9 mouse cellular contexts compared by ENCODE assay signal in genomic region chr6:28931636-28932327, GRCm38 (mm10).
DNase-seq lines count a peak whose midpoint lies in the region; ATAC-seq and TF ChIP-seq lines count a peak whose summit lies in the region.
"Had no signal": no experiment of that assay in that cellular context is flagged by ENCODE, and none has a peak within 500 bp of the region (broad histone marks: within the 10 kb centered on the region; RNA-seq: fewer than 3 reads in every experiment).

No protein-coding gene starts in this region.

- H3K27me3 ChIP-seq in kidney, embryonic 16.5 days (ENCODE audit: insufficient read depth, low read length): no peaks in the 10 kb centered on the region
- no peaks in the 10 kb centered on the region for H3K27me3 ChIP-seq in hindbrain, embryonic 13.5 days
- no peaks in the 10 kb centered on the region for H3K27me3 ChIP-seq in midbrain, postnatal 0 days (ENCODE audit: insufficient read depth, low read length)

- no peaks in the 10 kb centered on the region for H3K36me3 ChIP-seq in kidney, embryonic 16.5 days (ENCODE audit: insufficient read depth, low read length)
- H3K36me3 ChIP-seq in hindbrain, embryonic 13.5 days: no peaks in the 10 kb centered on the region
- no peaks in the 10 kb centered on the region for H3K36me3 ChIP-seq in midbrain, postnatal 0 days (ENCODE audit: insufficient read depth, low read length)

- intact Hi-C loops in left cerebral cortex, postnatal 25 days (cut with DNase I): loop anchor here (10.0 kb wide), 1 partner anchor 373 kb away; no protein-coding TSS in a partner anchor

- H3K4me2 ChIP-seq in kidney, embryonic 16.5 days (replicated peaks; ENCODE audit: low read depth, low read length): peak overlapping the region; percentile 55
- H3K4me2 ChIP-seq in hindbrain, embryonic 13.5 days: peak overlapping the region; percentile 54
- peak overlapping the region; percentile 49 for H3K4me2 ChIP-seq in midbrain, postnatal 0 days (ENCODE audit: low read depth, low read length, poor library complexity, severe bottlenecking)

- peaks cover 18% of the 10 kb centered on the region for H3K4me1 ChIP-seq in kidney, embryonic 16.5 days (ENCODE audit: insufficient read depth, low read length)
- H3K4me1 ChIP-seq in hindbrain, embryonic 13.5 days (replicated peaks): peaks cover 21% of the 10 kb centered on the region
- H3K4me1 ChIP-seq in midbrain, postnatal 0 days (ENCODE audit: insufficient read depth, low read length): peaks cover 13% of the 10 kb centered on the region; the same call in 1 of the 2 replicates

- WGBS in kidney, embryonic 16.5 days: under 1% methylated on average over 11 of the region's 13 CpGs
- 1% methylated on average over 11 of the region's 13 CpGs for WGBS in hindbrain, embryonic 13.5 days
- WGBS in midbrain, postnatal 0 days: 5% methylated on average over 9 of the region's 13 CpGs

- TF ChIP-seq CTCF in midbrain, postnatal 0 days (IDR thresholded peaks at IDR 0.05): no peak

- H3K4me3 ChIP-seq in kidney, embryonic 16.5 days (ENCODE audit: low read length): peak overlapping the region; percentile 32
- peak overlapping the region; percentile 30; the same call in 1 of the 2 replicates for H3K4me3 ChIP-seq in hindbrain, embryonic 13.5 days
- H3K4me3 ChIP-seq in midbrain, postnatal 0 days (ENCODE audit: low read depth, low read length): peak overlapping the region; percentile 19; the same call in 1 of the 2 replicates

- H3K9ac ChIP-seq in kidney, embryonic 16.5 days (replicated peaks; ENCODE audit: low read length): no peak overlapping the region
- H3K9ac ChIP-seq in hindbrain, embryonic 13.5 days: peak overlapping the region; percentile 35; the same call in 1 of the 2 replicates
- H3K9ac ChIP-seq in midbrain, postnatal 0 days (replicated peaks; ENCODE audit: low read length, poor library complexity, severe bottlenecking): 0 out of 2 replicates have a peak overlapping the region, but pooled peaks have one; percentile 13

- no peak for DNase-seq in kidney, postnatal 36 days
- peak; percentile 46 for DNase-seq in embryo, embryonic 10 days (ENCODE audit: low spot score)
- no peak for DNase-seq in midbrain, postnatal 0 days (ENCODE audit: low spot score)
- no peak for DNase-seq in left cerebral cortex, postnatal 25 days (ENCODE audit: low spot score in 2 of 2)
- DNase-seq in urinary bladder, postnatal 14 days (ENCODE audit: low spot score): no peak
- DNase-seq in adrenal gland, adult (ENCODE audit: inconsistent age in 2 of 2, low spot score in 1 of 2): no peak
- DNase-seq: layer of hippocampus, adult 9-11 months had no signal

- ATAC-seq in kidney, embryonic 16.5 days (ENCODE audit: low FRiP score, low TSS enrichment): peak; percentile 78
- ATAC-seq in hindbrain, embryonic 13.5 days (ENCODE audit: low FRiP score): peak; percentile 79
- peak; percentile 59 for ATAC-seq in midbrain, postnatal 0 days (ENCODE audit: low FRiP score)

- H3K9me3 ChIP-seq in kidney, embryonic 16.5 days (ENCODE audit: low read length): no peaks in the 10 kb centered on the region
- no peaks in the 10 kb centered on the region for H3K9me3 ChIP-seq in hindbrain, embryonic 13.5 days
- no peaks in the 10 kb centered on the region for H3K9me3 ChIP-seq in midbrain, postnatal 0 days (ENCODE audit: low read length)

- H3K27ac ChIP-seq in kidney, embryonic 16.5 days (ENCODE audit: low read length): no peak overlapping the region
- peak overlapping the region; percentile 55 for H3K27ac ChIP-seq in hindbrain, embryonic 13.5 days
- no peak overlapping the region for H3K27ac ChIP-seq in midbrain, postnatal 0 days (ENCODE audit: low read depth, low read length)
